Mouse (Mus musculus) MEL (cell line): ENCODE results near the gene H2-Ab1. TPM values are rescaled to one million over a fixed set of nuclear protein-coding genes. Genes with fewer than 3 reads are reported as not detected.
"Not testable (repeated sequence)": the region's sequence is repeated elsewhere in the genome, so short reads cannot be mapped to it uniquely, and the experiment has no call there.

Source experiments
- DNase-seq: peaks from one replicate; pipeline ENCODE4 v3.0.0; 2011; ENCODE audit warnings: low read depth, low spot score
- H3K27ac ChIP-seq: 2 replicates; pipeline ENCODE4 v1.5.1; 2012; ENCODE audit warnings: low read depth, mild to moderate bottlenecking, control low read depth, low read length, moderate library complexity; ENCODE audit not compliant: control insufficient read depth
- H3K27me3 ChIP-seq, 2 experiments: fragments of 150-350 bp in 1 of 2; sonication (generic) in 1 of 2; 2 replicates each; pipeline ENCODE4 v1.6.1; 2012; ENCODE audit warnings: low read length in 2 of 2, mild to moderate bottlenecking in 2 of 2, improper control_type of control experiment in 1 of 2, moderate library complexity in 1 of 2; ENCODE audit not compliant: insufficient read depth in 2 of 2, control insufficient read depth in 1 of 2
- H3K36me3 ChIP-seq, 2 experiments: 2 replicates each; pipeline ENCODE4 v1.6.1; 2012 to 2014; ENCODE audit warnings: low read length in 2 of 2, improper control_type of control experiment in 1 of 2, inconsistent platforms in 1 of 2, mild to moderate bottlenecking in 1 of 2; ENCODE audit not compliant: insufficient read depth in 2 of 2, control insufficient read depth in 1 of 2
- H3K4me1 ChIP-seq, 2 experiments: fragments of 150-350 bp in 1 of 2; sonication (generic) in 1 of 2; 2 replicates each; pipeline ENCODE4 v1.6.1; 2012; ENCODE audit warnings: low read length in 2 of 2, improper control_type of control experiment in 1 of 2, mild to moderate bottlenecking in 1 of 2; ENCODE audit not compliant: insufficient read depth in 2 of 2, control insufficient read depth in 1 of 2
- H3K4me3 ChIP-seq, 2 experiments: fragments of 150-350 bp in 1 of 2; sonication (generic) in 1 of 2; 2 replicates each; pipeline ENCODE4 v1.5.1; 2012; ENCODE audit warnings: low read depth in 2 of 2, low read length in 2 of 2, mild to moderate bottlenecking in 2 of 2, moderate library complexity in 2 of 2, control low read depth in 1 of 2, improper control_type of control experiment in 1 of 2; ENCODE audit not compliant: control insufficient read depth in 1 of 2, insufficient read depth in 1 of 2
- H3K79me2 ChIP-seq: 2 replicates; pipeline ENCODE4 v1.6.1; 2012; ENCODE audit warnings: mild to moderate bottlenecking, low read length, moderate library complexity; ENCODE audit not compliant: control insufficient read depth, poor library complexity, insufficient read depth
- H3K9ac ChIP-seq: 2 replicates; pipeline ENCODE4 v1.6.1; 2012; ENCODE audit warnings: low read depth, mild to moderate bottlenecking, control low read depth, low read length, moderate library complexity; ENCODE audit not compliant: control insufficient read depth, poor library complexity, severe bottlenecking
- H3K9me3 ChIP-seq: fragments of 150-350 bp; sonication (generic); replicated peaks from 2 replicates; pipeline ENCODE4 v1.6.1; 2012; ENCODE audit warnings: mild to moderate bottlenecking, low read length, improper control_type of control experiment, moderate library complexity; ENCODE audit not compliant: insufficient read depth
- CHD1 ChIP-seq: IDR thresholded peaks from 2 replicates; pipeline ENCODE4 v1.6.1; 2012; ENCODE audit warnings: low read depth, mild to moderate bottlenecking, inconsistent platforms, low read length, improper control_type of control experiment
- CTCF ChIP-seq, 3 experiments: IDR thresholded peaks in 2 of 3; conservative IDR thresholded peaks in 1 of 3; 2 replicates each; pipeline ENCODE4 v1.5.1; 2011 to 2012; ENCODE audit warnings: low read length in 3 of 3, low read depth in 2 of 3, mild to moderate bottlenecking in 2 of 3, improper control_type of control experiment in 1 of 3, inconsistent platforms in 1 of 3, mixed read lengths in 1 of 3, moderate library complexity in 1 of 3; ENCODE audit not compliant: control insufficient read depth in 1 of 3, insufficient read depth in 1 of 3, poor library complexity in 1 of 3, severe bottlenecking in 1 of 3
- EP300 ChIP-seq, 2 experiments: IDR thresholded peaks; 2 replicates each; pipeline ENCODE4 v1.6.1; 2011; ENCODE audit warnings: improper control_type of control experiment in 2 of 2, low read length in 2 of 2, low read depth in 1 of 2, mild to moderate bottlenecking in 1 of 2
- GATA1 ChIP-seq: IDR thresholded peaks from 2 replicates; pipeline ENCODE4 v1.6.1; 2011; ENCODE audit warnings: low read depth, low read length, improper control_type of control experiment
- KAT2A ChIP-seq: conservative IDR thresholded peaks from 2 replicates; pipeline ENCODE4 v1.6.1; 2012; ENCODE audit warnings: low read depth, low read length, improper control_type of control experiment, inconsistent platforms
- MAFK ChIP-seq: IDR thresholded peaks from 2 replicates; pipeline ENCODE4 v1.6.1; 2011; ENCODE audit warnings: low read depth, mild to moderate bottlenecking, low read length, improper control_type of control experiment, borderline replicate concordance
- MAX ChIP-seq: IDR thresholded peaks from 2 replicates; pipeline ENCODE4 v1.6.1; 2011; ENCODE audit warnings: low read length, improper control_type of control experiment
- MAZ ChIP-seq: IDR thresholded peaks from 2 replicates; pipeline ENCODE4 v1.6.1; 2012; ENCODE audit warnings: low read depth, mild to moderate bottlenecking, inconsistent platforms, low read length, improper control_type of control experiment
- MEF2A ChIP-seq: IDR thresholded peaks from 2 replicates; pipeline ENCODE4 v1.6.1; 2014; ENCODE audit warnings: low read depth, mild to moderate bottlenecking, inconsistent platforms, low read length, improper control_type of control experiment; ENCODE audit not compliant: poor library complexity, insufficient replicate concordance, severe bottlenecking; ENCODE audit errors: extremely low read depth
- MXI1 ChIP-seq: IDR thresholded peaks from 2 replicates; pipeline ENCODE4 v1.6.1; 2011; ENCODE audit warnings: mild to moderate bottlenecking, low read depth, low read length, improper control_type of control experiment
- MYC ChIP-seq: IDR thresholded peaks from 2 replicates; pipeline ENCODE4 v1.6.1; 2011; ENCODE audit warnings: low read depth, mild to moderate bottlenecking, low read length, improper control_type of control experiment, moderate library complexity
- POLR2A ChIP-seq, 2 experiments: IDR thresholded peaks; 2 replicates each; pipeline ENCODE4 v1.6.1; 2011 to 2012; ENCODE audit warnings: low read length in 2 of 2, mild to moderate bottlenecking in 2 of 2, control low read depth in 1 of 2, improper control_type of control experiment in 1 of 2, low read depth in 1 of 2, moderate library complexity in 1 of 2; ENCODE audit not compliant: control insufficient read depth in 1 of 2, insufficient read depth in 1 of 2, poor library complexity in 1 of 2
- POLR2AphosphoS2 ChIP-seq: IDR thresholded peaks from 2 replicates; pipeline ENCODE4 v1.6.1; 2011; ENCODE audit warnings: low read length, improper control_type of control experiment
- RAD21 ChIP-seq: IDR thresholded peaks from 2 replicates; pipeline ENCODE4 v1.6.1; 2011; ENCODE audit warnings: mild to moderate bottlenecking, low read depth, low read length, improper control_type of control experiment
- SMC3 ChIP-seq: IDR thresholded peaks from 2 replicates; pipeline ENCODE4 v1.6.1; 2011; ENCODE audit warnings: low read depth, low read length, improper control_type of control experiment
- TAL1 ChIP-seq: IDR thresholded peaks from 2 replicates; pipeline ENCODE4 v1.6.1; 2012; ENCODE audit warnings: mild to moderate bottlenecking, inconsistent platforms, low read length, moderate library complexity, mixed read lengths
- UBTF ChIP-seq: IDR thresholded peaks from 2 replicates; pipeline ENCODE4 v1.6.1; 2012; ENCODE audit warnings: low read depth, mild to moderate bottlenecking, inconsistent platforms, low read length, improper control_type of control experiment, moderate library complexity, borderline replicate concordance; ENCODE audit not compliant: insufficient read depth
- USF2 ChIP-seq, 2 experiments: IDR thresholded peaks; 2 replicates each; pipeline ENCODE4 v1.6.1; 2011 to 2012; ENCODE audit warnings: improper control_type of control experiment in 2 of 2, low read length in 2 of 2, borderline replicate concordance in 1 of 2, inconsistent platforms in 1 of 2, low read depth in 1 of 2, mild to moderate bottlenecking in 1 of 2; ENCODE audit not compliant: insufficient read depth in 1 of 2
- ZC3H11A ChIP-seq: IDR thresholded peaks from 2 replicates; pipeline ENCODE4 v1.6.1; 2012; ENCODE audit warnings: low read depth, mild to moderate bottlenecking, inconsistent platforms, low read length, improper control_type of control experiment
- polyA plus RNA-seq, 2 experiments: library from polyadenylated mRNA; stranded (reverse) in 1 of 2; unstranded in 1 of 2; fragments of >175 nt in 1 of 2; fragments of >200 nt in 1 of 2; gene quantifications; 2 replicates each; pipeline versions ENCODE4 v1.2.1 to v1.2.4; 2012; ENCODE audit warnings: low replicate concordance in 2 of 2, low read depth in 1 of 2; ENCODE audit not compliant: insufficient read length in 2 of 2, insufficient read depth in 1 of 2, missing spikeins in 1 of 2
- total RNA-seq: library from RNA; depleted of rRNA; stranded (reverse); fragments of 300-350 nt; gene quantifications from 2 replicates; pipeline ENCODE4 v1.2.3, GENCODE M21; 2012

The H2-Ab1 gene
- total and polyA plus RNA-seq, 3 experiments, result not detected

DNA sequence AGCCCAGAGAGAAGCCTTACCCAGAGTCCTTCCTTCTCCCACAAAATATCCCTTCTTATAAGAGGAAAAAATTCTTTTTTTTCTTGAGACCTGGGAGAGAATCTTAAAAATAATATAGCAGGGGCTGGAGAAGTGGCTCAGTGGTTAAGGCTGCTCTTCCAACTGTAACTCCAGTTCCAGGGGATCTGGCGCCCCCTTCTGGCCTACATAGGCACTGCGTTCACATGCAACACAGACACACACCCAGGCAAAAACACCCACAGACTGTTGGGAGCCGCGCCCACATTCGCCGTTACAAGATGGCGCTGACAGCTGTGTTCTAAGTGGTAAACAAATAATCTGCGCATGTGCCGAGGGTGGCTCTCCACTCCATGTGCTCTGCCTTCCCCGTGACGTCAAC is 38.4 kb upstream of the H2-Ab1 start:
- Histone ChIP-seq H3K4me1 (peaks cover 5 to 20% of the 10 kb centered on the region in 2 experiments), H3K36me3 (peaks cover 0 to 18% of the 10 kb centered on the region in 2 experiments; a peak in 2 of 4 replicates), H3K27ac (peak overlapping the region; percentile 59; the same call in 1 of the 2 replicates)
- not testable (repeated sequence) for H3K27me3 ChIP-seq, H3K79me2 ChIP-seq
- TF ChIP-seq ZC3H11A (peak; percentile 69), SMC3 (peak; percentile 71), MXI1 (peak; percentile 15; the same call in 1 of the 2 replicates), CTCF (IDR thresholded peaks at IDR 0.05 in 2 of 3, conservative IDR thresholded peaks at IDR 0.05 in 1 of 3; ENCODE audit: control insufficient read depth in 1 of 3, insufficient read depth in 1 of 3, low read depth in 2 of 3, low read length in 3 of 3, poor library complexity in 1 of 3, severe bottlenecking in 1 of 3) (peak; percentile 54 to 90 (median 67)), RAD21 (peak; percentile 61)
- TF ChIP-seq, all 39 proteins: peak for 5; not testable (repeated sequence) for 34
- H3K9ac ChIP-seq, result peak overlapping the region; percentile 6; the same call in 1 of the 2 replicates
- H3K9me3 ChIP-seq, H3K4me3 ChIP-seq: not testable (repeated sequence)
- peak; percentile 72 for DNase-seq

DNA sequence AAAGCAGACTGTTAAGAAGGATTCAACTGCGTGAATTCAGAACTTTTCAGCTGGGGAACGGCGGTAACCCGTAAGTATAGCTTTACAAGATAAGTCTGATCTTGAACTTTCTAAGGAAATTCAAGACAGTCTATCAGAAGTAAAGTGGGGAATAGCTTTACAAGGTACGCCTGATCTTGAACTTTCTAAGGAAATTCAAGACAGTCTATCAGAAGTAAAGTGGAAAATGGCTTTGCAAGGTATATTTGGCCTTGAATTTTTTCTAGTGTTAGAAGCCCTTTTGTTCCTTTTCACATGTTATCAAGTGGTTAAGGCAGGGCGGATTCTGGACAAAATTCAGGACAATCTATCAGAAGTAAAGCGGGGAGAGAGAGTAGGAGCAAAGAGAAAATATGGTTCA is 37.7 kb upstream of the H2-Ab1 start:
- H3K9ac ChIP-seq, DNase-seq, H3K79me2 ChIP-seq, H3K27me3 ChIP-seq, H3K27ac ChIP-seq, H3K9me3 ChIP-seq, H3K4me3 ChIP-seq: not testable (repeated sequence)
- Histone ChIP-seq H3K36me3 (peaks cover 0 to 18% of the 10 kb centered on the region in 2 experiments; a peak in 2 of 4 replicates), H3K4me1 (peaks cover 5 to 20% of the 10 kb centered on the region in 2 experiments)

DNA sequence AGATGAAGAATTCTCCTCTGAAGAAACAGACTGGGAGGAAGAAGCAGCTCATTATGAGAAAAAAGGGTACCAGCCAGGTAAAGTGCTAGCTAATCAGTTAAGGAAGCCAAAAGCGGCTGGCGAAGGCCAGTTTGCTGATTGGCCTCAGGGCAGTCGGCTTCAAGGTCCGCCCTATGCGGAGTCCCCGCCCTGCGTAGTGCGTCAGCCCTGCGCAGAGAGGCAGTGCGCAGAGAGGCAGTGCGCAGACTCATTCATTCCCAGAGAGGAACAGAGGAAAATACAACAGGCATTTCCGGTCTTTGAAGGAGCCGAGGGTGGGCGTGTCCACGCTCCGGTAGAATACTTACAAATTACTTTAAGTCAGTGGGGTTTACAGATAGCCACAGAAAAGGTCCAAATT is 37.1 kb upstream of the H2-Ab1 start:
- not testable (repeated sequence) for H3K4me3 ChIP-seq, H3K27ac ChIP-seq, H3K9me3 ChIP-seq, DNase-seq, H3K79me2 ChIP-seq, H3K9ac ChIP-seq, H3K27me3 ChIP-seq
- H3K36me3 ChIP-seq, result peaks cover 0 to 18% of the 10 kb centered on the region in 2 experiments; a peak in 2 of 4 replicates
- peaks cover 5 to 20% of the 10 kb centered on the region in 2 experiments for H3K4me1 ChIP-seq

DNA sequence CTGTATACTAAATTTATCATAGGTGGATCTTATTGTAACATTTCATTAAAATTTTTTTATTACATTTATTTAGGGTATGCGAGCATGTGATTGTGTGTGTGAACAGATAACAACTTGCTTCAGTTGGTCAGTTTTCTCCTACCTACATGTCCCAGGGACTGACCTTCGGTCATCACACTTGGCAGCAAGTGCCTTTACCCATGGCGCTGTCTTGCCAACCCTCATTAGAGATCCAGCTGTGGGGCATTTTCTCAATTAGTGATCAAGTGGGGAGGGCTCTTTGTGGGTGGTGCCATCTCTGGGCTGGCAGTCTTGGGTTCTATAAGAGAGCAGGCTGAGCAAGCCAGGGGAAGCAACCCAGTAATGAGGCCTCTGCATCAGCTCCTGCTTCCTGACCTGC is 32.7 kb upstream of the H2-Ab1 start:
- Histone ChIP-seq H3K9me3 (no peaks in the 10 kb centered on the region), H3K27me3 (no peaks in the 10 kb centered on the region), H3K9ac (no peak overlapping the region), H3K79me2 (no peaks in the 10 kb centered on the region), H3K36me3 (no peaks in the 10 kb centered on the region), H3K27ac (no peak overlapping the region), H3K4me1 (no peaks in the 10 kb centered on the region), H3K4me3 (no peak overlapping the region)
- no peak for DNase-seq
- TF ChIP-seq GATA1, result no peak
- no peak for TF ChIP-seq POLR2AphosphoS2
- TF ChIP-seq MAFK, result no peak
- TF ChIP-seq EP300 (IDR thresholded peaks at IDR 0.05; ENCODE audit: low read depth in 1 of 2, low read length in 2 of 2), result no peak
- TF ChIP-seq CTCF (IDR thresholded peaks at IDR 0.05 in 2 of 3, conservative IDR thresholded peaks at IDR 0.05 in 1 of 3; ENCODE audit: control insufficient read depth in 1 of 3, insufficient read depth in 1 of 3, low read depth in 2 of 3, low read length in 3 of 3, poor library complexity in 1 of 3, severe bottlenecking in 1 of 3), result no peak
- no peak for TF ChIP-seq MEF2A
- no peak for TF ChIP-seq UBTF
- TF ChIP-seq MYC, result no peak
- TF ChIP-seq MAX, result no peak
- no peak for TF ChIP-seq CHD1
- no peak for TF ChIP-seq TAL1
- TF ChIP-seq USF2 (IDR thresholded peaks at IDR 0.05; ENCODE audit: borderline replicate concordance in 1 of 2, insufficient read depth in 1 of 2, low read depth in 1 of 2, low read length in 2 of 2), result no peak
- no peak for TF ChIP-seq ZC3H11A
- TF ChIP-seq MAZ, result no peak
- no peak for TF ChIP-seq KAT2A
- no peak for TF ChIP-seq POLR2A (IDR thresholded peaks at IDR 0.05; ENCODE audit: control insufficient read depth in 1 of 2, insufficient read depth in 1 of 2, low read depth in 1 of 2, low read length in 2 of 2, poor library complexity in 1 of 2)
- no peak for TF ChIP-seq SMC3
